Mouse (Mus musculus): ENCODE measurements around the gene Tfrc.

GRCm38 (mm10) chr16:32655534-32655933 lies 46.8 kb downstream of the Tfrc start:
- TF ChIP-seq POLR2A (IDR thresholded peaks at IDR 0.05; ENCODE audit: low read depth, low read length) (no peak), CTCF (conservative IDR thresholded peaks at IDR 0.05; ENCODE audit: insufficient read depth, insufficient read length, low read depth, low read length) (no peak)

Data from kidney, adult 2 months (tissue).